Mouse (Mus musculus): Measurements from ENCODE around the gene Sgce. TPM values are rescaled to one million over a fixed set of nuclear protein-coding genes. Genes with fewer than 3 reads are reported as not detected.

Sgce gene
- total and polyA plus RNA-seq, 3 experiments = not detected

GRCm38 (mm10) chr6:4664313-4664712, 82.7 kb downstream of the Sgce start:
- no peaks in the 10 kb centered on the region for H3K79me2 ChIP-seq (ENCODE audit: control insufficient read depth, insufficient read depth, low read length, poor library complexity)
- no peak overlapping the region for H3K4me3 ChIP-seq (ENCODE audit: control insufficient read depth in 1 of 2, insufficient read depth in 1 of 2, low read depth in 2 of 2, low read length in 2 of 2)
- peaks cover 0 to 5% of the 10 kb centered on the region in 2 experiments; a peak in 3 of 4 replicates for H3K27me3 ChIP-seq (ENCODE audit: control insufficient read depth in 1 of 2, insufficient read depth in 2 of 2, low read length in 2 of 2)
- no peaks in the 10 kb centered on the region for H3K9me3 ChIP-seq (replicated peaks; ENCODE audit: insufficient read depth, low read length)
- H3K36me3 ChIP-seq (ENCODE audit: control insufficient read depth in 1 of 2, insufficient read depth in 2 of 2, low read length in 2 of 2) = peaks cover 0 to 4% of the 10 kb centered on the region in 2 experiments; a peak in 2 of 4 replicates
- no peak for DNase-seq (ENCODE audit: low read depth, low spot score)
- no peak overlapping the region for H3K27ac ChIP-seq (ENCODE audit: control insufficient read depth, low read depth, low read length)
- no peak overlapping the region for H3K9ac ChIP-seq (ENCODE audit: control insufficient read depth, low read depth, low read length, poor library complexity, severe bottlenecking)
- H3K4me1 ChIP-seq (ENCODE audit: control insufficient read depth in 1 of 2, insufficient read depth in 2 of 2, low read length in 2 of 2) = peaks cover 0 to 3% of the 10 kb centered on the region in 2 experiments; a peak in 3 of 4 replicates
- TF ChIP-seq KAT2A (conservative IDR thresholded peaks at IDR 0.05; ENCODE audit: low read depth, low read length) (no peak), GATA1 (IDR thresholded peaks at IDR 0.05; ENCODE audit: low read depth, low read length) (peak; percentile 47), EP300 (IDR thresholded peaks at IDR 0.05; ENCODE audit: low read depth in 1 of 2, low read length in 2 of 2) (peak in 1 of 2 experiments; percentile 42; a peak in 2 of 4 replicates), TAL1 (IDR thresholded peaks at IDR 0.05; ENCODE audit: low read length) (no peak)

DNA sequence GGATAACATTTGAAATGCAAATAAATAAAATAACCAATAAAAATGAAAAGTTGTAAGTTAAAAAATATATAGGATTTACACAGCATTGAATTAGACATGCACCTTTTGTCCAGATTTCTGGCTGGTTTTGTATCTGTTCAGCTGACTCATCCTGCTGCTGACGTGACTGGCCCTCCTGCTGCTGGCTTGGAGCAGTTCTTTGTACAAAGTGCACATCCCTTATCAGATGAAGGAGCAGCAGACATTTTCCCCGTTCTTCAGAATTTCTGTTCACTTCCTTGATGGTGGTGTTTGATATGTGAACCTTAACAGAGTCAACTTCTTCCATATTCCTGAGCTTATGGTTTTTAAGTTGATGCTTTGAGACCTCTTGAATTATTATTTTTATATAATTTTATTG, 83.5 kb downstream of the Sgce start:
- H3K9me3 ChIP-seq (replicated peaks; ENCODE audit: insufficient read depth, low read length) = no peaks in the 10 kb centered on the region
- no peaks in the 10 kb centered on the region for H3K79me2 ChIP-seq (ENCODE audit: control insufficient read depth, insufficient read depth, low read length, poor library complexity)
- peaks cover 2% of the 10 kb centered on the region in 2 experiments for H3K27me3 ChIP-seq (ENCODE audit: control insufficient read depth in 1 of 2, insufficient read depth in 2 of 2, low read length in 2 of 2)
- TF ChIP-seq TBP (IDR thresholded peaks at IDR 0.05; ENCODE audit: low read depth, low read length) (no peak), NRF1 (IDR thresholded peaks at IDR 0.05; ENCODE audit: insufficient read depth, low read depth, low read length, poor library complexity, severe bottlenecking) (no peak), POLR2AphosphoS2 (IDR thresholded peaks at IDR 0.05; ENCODE audit: low read length) (no peak), EP300 (IDR thresholded peaks at IDR 0.05; ENCODE audit: low read depth in 1 of 2, low read length in 2 of 2) (peak in 1 of 2 experiments; percentile 8; a peak in 1 of 4 replicates), CTCF (IDR thresholded peaks at IDR 0.05 in 2 of 3, conservative IDR thresholded peaks at IDR 0.05 in 1 of 3; ENCODE audit: control insufficient read depth in 1 of 3, insufficient read depth in 1 of 3, low read depth in 2 of 3, low read length in 3 of 3, poor library complexity in 1 of 3, severe bottlenecking in 1 of 3) (no peak), GATA1 (IDR thresholded peaks at IDR 0.05; ENCODE audit: low read depth, low read length) (peak; percentile 72)
- peaks cover 0 to 3% of the 10 kb centered on the region in 2 experiments; a peak in 3 of 4 replicates for H3K4me1 ChIP-seq (ENCODE audit: control insufficient read depth in 1 of 2, insufficient read depth in 2 of 2, low read length in 2 of 2)
- H3K27ac ChIP-seq (ENCODE audit: control insufficient read depth, low read depth, low read length) = no peak overlapping the region
- no peak overlapping the region for H3K9ac ChIP-seq (ENCODE audit: control insufficient read depth, low read depth, low read length, poor library complexity, severe bottlenecking)
- H3K36me3 ChIP-seq (ENCODE audit: control insufficient read depth in 1 of 2, insufficient read depth in 2 of 2, low read length in 2 of 2) = peaks cover 0 to 4% of the 10 kb centered on the region in 2 experiments; a peak in 2 of 4 replicates
- no peak overlapping the region for H3K4me3 ChIP-seq (ENCODE audit: control insufficient read depth in 1 of 2, insufficient read depth in 1 of 2, low read depth in 2 of 2, low read length in 2 of 2)
- DNase-seq (ENCODE audit: low read depth, low spot score) = peak; percentile 58

DNA sequence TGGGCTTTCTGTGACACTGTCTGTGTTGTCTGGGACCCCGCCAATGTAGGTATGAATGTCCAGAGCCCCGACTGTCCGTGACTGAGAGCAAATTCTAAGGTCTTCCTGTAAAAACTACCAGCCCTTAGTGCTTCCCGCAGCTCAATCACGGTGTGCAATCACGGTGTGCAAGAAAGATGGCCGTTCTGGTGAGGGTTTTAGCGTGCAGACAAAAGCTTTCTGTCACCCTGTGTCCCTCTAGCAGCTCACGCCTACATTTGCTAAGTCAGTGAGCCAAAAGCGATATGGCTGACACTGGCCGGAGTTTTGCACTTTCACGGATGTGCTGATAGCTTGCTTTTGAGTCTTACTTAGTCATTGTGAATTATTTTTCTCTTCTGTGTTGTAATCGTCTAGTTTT, 88.1 kb downstream of the Sgce start:
- no peak for DNase-seq (ENCODE audit: low read depth, low spot score)
- Histone ChIP-seq H3K9ac (ENCODE audit: control insufficient read depth, low read depth, low read length, poor library complexity, severe bottlenecking) (no peak overlapping the region), H3K4me3 (ENCODE audit: control insufficient read depth in 1 of 2, insufficient read depth in 1 of 2, low read depth in 2 of 2, low read length in 2 of 2) (no peak overlapping the region), H3K4me1 (ENCODE audit: control insufficient read depth in 1 of 2, insufficient read depth in 2 of 2, low read length in 2 of 2) (peaks cover 0 to 3% of the 10 kb centered on the region in 2 experiments; a peak in 2 of 4 replicates), H3K36me3 (ENCODE audit: control insufficient read depth in 1 of 2, insufficient read depth in 2 of 2, low read length in 2 of 2) (peaks cover 0 to 9% of the 10 kb centered on the region in 2 experiments; a peak in 1 of 4 replicates), H3K9me3 (replicated peaks; ENCODE audit: insufficient read depth, low read length) (no peaks in the 10 kb centered on the region), H3K27ac (ENCODE audit: control insufficient read depth, low read depth, low read length) (no peak overlapping the region), H3K79me2 (ENCODE audit: control insufficient read depth, insufficient read depth, low read length, poor library complexity) (no peaks in the 10 kb centered on the region), H3K27me3 (ENCODE audit: control insufficient read depth in 1 of 2, insufficient read depth in 2 of 2, low read length in 2 of 2) (peaks cover 0 to 2% of the 10 kb centered on the region in 2 experiments)
- TF ChIP-seq GATA1 (IDR thresholded peaks at IDR 0.05; ENCODE audit: low read depth, low read length) (no peak), NELFE (IDR thresholded peaks at IDR 0.05; ENCODE audit: low read depth, low read length) (no peak), MXI1 (IDR thresholded peaks at IDR 0.05; ENCODE audit: low read depth, low read length) (no peak), MEF2A (IDR thresholded peaks at IDR 0.05; ENCODE audit: extremely low read depth, insufficient replicate concordance, low read depth, low read length, poor library complexity, severe bottlenecking) (no peak), ZNF384 (IDR thresholded peaks at IDR 0.05; ENCODE audit: low read depth, low read length) (no peak), POLR2AphosphoS5 (IDR thresholded peaks at IDR 0.05; ENCODE audit: borderline replicate concordance, low read depth, low read length) (no peak), GABPA (IDR thresholded peaks at IDR 0.05; ENCODE audit: low read depth, low read length) (no peak), SIN3A (IDR thresholded peaks at IDR 0.05; ENCODE audit: low read length) (no peak), RAD21 (IDR thresholded peaks at IDR 0.05; ENCODE audit: low read depth, low read length) (no peak), CTCF (IDR thresholded peaks at IDR 0.05 in 2 of 3, conservative IDR thresholded peaks at IDR 0.05 in 1 of 3; ENCODE audit: control insufficient read depth in 1 of 3, insufficient read depth in 1 of 3, low read depth in 2 of 3, low read length in 3 of 3, poor library complexity in 1 of 3, severe bottlenecking in 1 of 3) (no peak), TAL1 (IDR thresholded peaks at IDR 0.05; ENCODE audit: low read length) (no peak), TBP (IDR thresholded peaks at IDR 0.05; ENCODE audit: low read depth, low read length) (no peak), ZKSCAN1 (IDR thresholded peaks at IDR 0.05; ENCODE audit: low read depth, low read length) (no peak)

Measured in MEL (cell line).